Mouse (Mus musculus) bone marrow macrophage, adult 2 months (primary cell): ENCODE measurements around the gene Helb. TPM values are rescaled to one million over a fixed set of nuclear protein-coding genes. Genes with fewer than 3 reads are reported as not detected.

Experiments used
- H3K27ac ChIP-seq: 2 replicates; pipeline ENCODE4 v1.5.1; 2012; ENCODE audit warnings: low read depth, low read length; ENCODE audit not compliant: insufficient read depth
- H3K4me1 ChIP-seq: 2 replicates; pipeline ENCODE4 v1.6.1; 2012; ENCODE audit warnings: low read length; ENCODE audit not compliant: control insufficient read depth, insufficient read depth
- H3K4me3 ChIP-seq: 2 replicates; pipeline ENCODE4 v1.5.1; 2012; ENCODE audit warnings: mild to moderate bottlenecking, low read length, moderate library complexity; ENCODE audit not compliant: insufficient read depth
- CTCF ChIP-seq: IDR thresholded peaks from 2 replicates; pipeline ENCODE4 v1.5.1; 2012; ENCODE audit warnings: low read depth, mild to moderate bottlenecking, low read length, moderate library complexity
- POLR2A ChIP-seq: IDR thresholded peaks from 2 replicates; pipeline ENCODE4 v1.6.1; 2012; ENCODE audit warnings: mild to moderate bottlenecking, low read depth, low read length, borderline replicate concordance
- polyA plus RNA-seq: library from polyadenylated mRNA; stranded (reverse); fragments of >200 nt; gene quantifications from 2 replicates; pipeline ENCODE4 v1.2.4, GENCODE M21; 2012; ENCODE audit not compliant: missing spikeins, insufficient read depth, insufficient read length

Helb gene
- polyA plus RNA-seq = 22.9 and 28.3 TPM in 2 replicates

- TF ChIP-seq POLR2A (no peak), CTCF (no peak)
- H3K4me3 ChIP-seq = peak within 1 kb of the TSS; percentile 81
- H3K4me1 ChIP-seq = no peaks in the 10 kb centered on the region; the same call in 1 of the 2 replicates
- H3K27ac ChIP-seq = peak within 1 kb of the TSS; percentile 81
Measured at GRCm38 (mm10) chr10:120112507-120113396, at the start of gene Helb. Helb (minus strand) TSS chr10:120112987.

- Histone ChIP-seq H3K4me3 (no peak overlapping the region), H3K4me1 (peaks cover 24% of the 10 kb centered on the region), H3K27ac (no peak overlapping the region)
- TF ChIP-seq CTCF (no peak), POLR2A (no peak)
Measured at GRCm38 (mm10) chr10:120160533-120160932, 47.7 kb upstream of the Helb start.

GRCm38 (mm10) chr10:120153911-120154310 lies 41.1 kb upstream of the Helb start:
- peak overlapping the region; percentile 7; the same call in 1 of the 2 replicates for H3K27ac ChIP-seq
- no peak overlapping the region for H3K4me3 ChIP-seq
- H3K4me1 ChIP-seq = peaks cover 20% of the 10 kb centered on the region
- TF ChIP-seq CTCF = no peak
- TF ChIP-seq POLR2A = no peak

GRCm38 (mm10) chr10:120151672-120152071 lies 38.9 kb upstream of the Helb start:
- Histone ChIP-seq H3K27ac (no peak overlapping the region), H3K4me1 (peaks cover 20% of the 10 kb centered on the region), H3K4me3 (no peak overlapping the region)
- TF ChIP-seq POLR2A = no peak
- no peak for TF ChIP-seq CTCF

- TF ChIP-seq POLR2A (no peak), CTCF (no peak)
- H3K4me3 ChIP-seq = peak overlapping the region; percentile 38
- H3K27ac ChIP-seq = peak overlapping the region; percentile 95
- peaks cover 33% of the 10 kb centered on the region for H3K4me1 ChIP-seq
Measured at GRCm38 (mm10) chr10:120140916-120141516, 28.2 kb upstream of the Helb start.

GRCm38 (mm10) chr10:120140193-120140592 lies 27.4 kb upstream of the Helb start:
- peak overlapping the region; percentile 95 for H3K27ac ChIP-seq
- H3K4me1 ChIP-seq = peaks cover 33% of the 10 kb centered on the region
- TF ChIP-seq POLR2A = no peak
- no peak overlapping the region; the same call in 1 of the 2 replicates for H3K4me3 ChIP-seq

GRCm38 (mm10) chr10:120136020-120136562 lies 23.3 kb upstream of the Helb start:
- Histone ChIP-seq H3K27ac (no peak overlapping the region), H3K4me1 (peaks cover 17% of the 10 kb centered on the region), H3K4me3 (no peak overlapping the region)
- no peak for TF ChIP-seq POLR2A
- TF ChIP-seq CTCF = no peak

- H3K27ac ChIP-seq = no peak overlapping the region
- H3K4me3 ChIP-seq = no peak overlapping the region
- H3K4me1 ChIP-seq = peaks cover 4% of the 10 kb centered on the region
- TF ChIP-seq POLR2A (no peak), CTCF (no peak)
Measured at GRCm38 (mm10) chr10:120133697-120134096, 20.9 kb upstream of the Helb start.

GRCm38 (mm10) chr10:120130621-120131020 lies 17.8 kb upstream of the Helb start:
- H3K4me1 ChIP-seq = peaks cover 19% of the 10 kb centered on the region
- TF ChIP-seq CTCF (peak; percentile 70), POLR2A (no peak)

More at GRCm38 (mm10) chr10:120130621-120131020, 17.8 kb upstream of the Helb start:
- Histone ChIP-seq H3K27ac (no peak overlapping the region), H3K4me3 (no peak overlapping the region)
